Mouse (Mus musculus) bone marrow, adult 2 months (tissue): ENCODE measurements around the gene Slc39a8.

ENCODE experiments used
- CTCF ChIP-seq: fragments of 200-500 bp; IDR thresholded peaks from 2 replicates; pipeline ENCODE4 v1.5.1; 2011; ENCODE audit warnings: low read length, control low read depth; ENCODE audit not compliant: control insufficient read depth, insufficient read depth
- POLR2A ChIP-seq: fragments of 200-500 bp; IDR thresholded peaks from 2 replicates; pipeline ENCODE4 v1.6.1; 2011; ENCODE audit warnings: low read depth, mild to moderate bottlenecking, control low read depth, low read length, borderline replicate concordance; ENCODE audit not compliant: control insufficient read depth

- TF ChIP-seq CTCF = no peak
- TF ChIP-seq POLR2A = no peak
These were observed 29.0 kb upstream of the Slc39a8 start for GRCm38 (mm10) chr3:135796117-135796516.
